Mouse (Mus musculus): ENCODE data around the gene Srsf6. TPM values are rescaled to one million over a fixed set of nuclear protein-coding genes. Genes with fewer than 3 reads are reported as not detected.

Srsf6 gene
- polyA plus RNA-seq, 1 experiment from 2014 or later: 243 TPM

GRCm38 (mm10) chr2:162927918-162928585 lies 3.3 kb upstream of the Srsf6 start:
- Histone ChIP-seq H3K4me3 (ENCODE audit: low read length) (no peak overlapping the region), H3K9me3 (ENCODE audit: control insufficient read depth, low read length) (no peaks in the 10 kb centered on the region), H3K27ac (ENCODE audit: low read depth, low read length) (no peak overlapping the region), H3K4me1 (ENCODE audit: control insufficient read depth, insufficient read depth, low read length) (peaks cover 9% of the 10 kb centered on the region), H3K4me2 (replicated peaks; ENCODE audit: low read depth, low read length) (no peak overlapping the region), H3K9ac (ENCODE audit: low read depth, low read length) (no peak overlapping the region), H3K36me3 (ENCODE audit: control insufficient read depth, insufficient read depth, low read length) (peaks cover 5% of the 10 kb centered on the region), H3K27me3 (ENCODE audit: control insufficient read depth, insufficient read depth, low read length) (peaks cover 3% of the 10 kb centered on the region; the same call in 1 of the 2 replicates)
- 74% methylated on average over 3 of the region's 3 CpGs for WGBS
- ATAC-seq (ENCODE audit: low FRiP score, low TSS enrichment): no peak

DNA sequence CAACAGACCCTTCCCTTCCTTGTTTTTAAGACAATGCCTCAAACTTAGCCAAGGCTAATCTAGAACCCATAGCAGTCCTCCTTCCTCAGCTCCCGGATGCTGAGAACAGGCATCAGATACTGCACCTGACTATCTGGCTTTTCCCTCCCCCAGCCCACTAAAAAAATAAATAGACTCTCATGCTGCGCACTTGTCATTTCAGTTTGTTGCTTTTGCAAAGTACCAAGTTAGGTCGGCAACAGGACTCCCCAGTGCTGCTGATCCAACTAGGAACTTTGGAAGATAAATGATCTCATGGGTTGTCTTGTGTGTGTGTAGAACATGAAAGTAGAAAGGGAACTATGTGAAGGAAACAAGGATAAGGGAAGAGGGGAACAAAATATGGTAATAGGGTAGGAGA lies 1.6 kb upstream of the Srsf6 start:
- ATAC-seq (ENCODE audit: low FRiP score, low TSS enrichment): no peak
- 43% methylated on average over 3 of the region's 3 CpGs for WGBS
- H3K4me2 ChIP-seq (replicated peaks; ENCODE audit: low read depth, low read length): no peak overlapping the region

DNA sequence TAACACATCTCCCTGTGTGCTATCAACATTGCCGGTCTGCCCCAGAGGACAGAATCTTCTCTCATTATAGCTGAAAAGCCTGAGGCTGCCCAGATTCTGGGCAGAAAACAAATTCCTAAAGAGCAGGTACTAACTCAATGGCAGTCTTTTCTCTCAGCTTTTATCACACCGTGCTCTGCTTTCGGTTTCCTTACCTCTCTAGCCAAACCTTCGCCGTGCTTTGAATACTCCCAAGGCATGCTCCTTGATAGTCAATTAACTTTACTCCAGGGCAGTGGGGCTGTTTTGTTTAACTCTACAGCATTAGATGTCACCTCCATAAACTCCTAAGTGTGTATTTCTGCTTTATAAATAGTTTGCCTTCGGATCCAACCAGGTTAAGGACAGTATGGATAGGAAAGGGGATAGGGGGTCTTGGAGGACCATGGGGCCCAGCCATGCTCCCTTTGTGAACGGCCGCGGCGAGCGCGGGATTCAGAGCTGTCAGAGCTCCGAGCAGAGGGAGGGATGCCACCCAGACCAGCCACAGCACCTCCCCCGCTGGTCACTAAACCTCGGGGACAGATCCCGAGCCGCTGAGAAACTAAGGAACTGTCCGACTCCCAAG lies 709 bp upstream of the Srsf6 start:
- peaks cover 3% of the 10 kb centered on the region; the same call in 1 of the 2 replicates for H3K27me3 ChIP-seq (ENCODE audit: control insufficient read depth, insufficient read depth, low read length)
- H3K4me3 ChIP-seq (ENCODE audit: low read length): peak overlapping the region; percentile 98
- peaks cover 30% of the 10 kb centered on the region for H3K36me3 ChIP-seq (ENCODE audit: control insufficient read depth, insufficient read depth, low read length)
- peak overlapping the region; percentile 73 for H3K4me2 ChIP-seq (replicated peaks; ENCODE audit: low read depth, low read length)
- no peaks in the 10 kb centered on the region for H3K9me3 ChIP-seq (ENCODE audit: control insufficient read depth, low read length)
- H3K9ac ChIP-seq (ENCODE audit: low read depth, low read length): peak overlapping the region; percentile 100
- peak overlapping the region; percentile 98 for H3K27ac ChIP-seq (ENCODE audit: low read depth, low read length)
- no peak for ATAC-seq (ENCODE audit: low FRiP score, low TSS enrichment)
- H3K4me1 ChIP-seq (ENCODE audit: control insufficient read depth, insufficient read depth, low read length): peaks cover 14% of the 10 kb centered on the region
- under 1% methylated on average over 18 of the region's 18 CpGs for WGBS

More for the DNA sequence above, 1.6 kb upstream of the Srsf6 start:
- Histone ChIP-seq H3K9ac (ENCODE audit: low read depth, low read length) (no peak overlapping the region), H3K4me3 (ENCODE audit: low read length) (no peak overlapping the region), H3K27me3 (ENCODE audit: control insufficient read depth, insufficient read depth, low read length) (peaks cover 3% of the 10 kb centered on the region; the same call in 1 of the 2 replicates), H3K36me3 (ENCODE audit: control insufficient read depth, insufficient read depth, low read length) (peaks cover 21% of the 10 kb centered on the region), H3K9me3 (ENCODE audit: control insufficient read depth, low read length) (no peaks in the 10 kb centered on the region), H3K4me1 (ENCODE audit: control insufficient read depth, insufficient read depth, low read length) (peaks cover 14% of the 10 kb centered on the region), H3K27ac (ENCODE audit: low read depth, low read length) (no peak overlapping the region)

- Histone ChIP-seq H3K4me2 (replicated peaks; ENCODE audit: low read depth, low read length) (peak overlapping the region; percentile 69), H3K27ac (ENCODE audit: low read depth, low read length) (peak overlapping the region; percentile 98), H3K9ac (ENCODE audit: low read depth, low read length) (peak overlapping the region; percentile 100), H3K4me3 (ENCODE audit: low read length) (peak overlapping the region; percentile 98), H3K27me3 (ENCODE audit: control insufficient read depth, insufficient read depth, low read length) (peaks cover 3% of the 10 kb centered on the region; the same call in 1 of the 2 replicates), H3K9me3 (ENCODE audit: control insufficient read depth, low read length) (no peaks in the 10 kb centered on the region), H3K4me1 (ENCODE audit: control insufficient read depth, insufficient read depth, low read length) (peaks cover 14% of the 10 kb centered on the region), H3K36me3 (ENCODE audit: control insufficient read depth, insufficient read depth, low read length) (peaks cover 43% of the 10 kb centered on the region)
- WGBS: 0% methylated on average over 53 of the region's 103 CpGs
- peak; percentile 44 for ATAC-seq (ENCODE audit: low FRiP score, low TSS enrichment)
These were observed 634 bp downstream of the Srsf6 start for GRCm38 (mm10) chr2:162931674-162932650.

DNA sequence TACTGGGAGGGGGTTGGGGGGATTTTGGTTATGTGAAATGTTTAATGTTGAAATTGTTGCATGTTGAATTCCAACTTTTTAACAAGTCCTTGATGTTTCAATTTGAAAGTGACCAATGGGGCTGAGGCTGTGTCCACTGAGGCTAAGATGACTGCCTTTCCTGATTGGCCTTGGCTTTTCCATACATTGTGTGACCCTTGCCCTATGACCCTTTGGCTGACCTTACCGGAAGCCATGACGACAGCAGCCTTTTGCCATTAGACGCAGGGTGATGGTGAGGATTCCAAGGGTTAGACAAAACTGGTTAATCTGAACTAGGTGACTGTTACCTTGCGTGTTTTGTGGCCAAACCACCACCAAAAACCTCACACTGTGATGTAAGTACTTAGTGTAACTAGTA lies 1.4 kb downstream of the Srsf6 start:
- ATAC-seq (ENCODE audit: low FRiP score, low TSS enrichment): no peak
- Histone ChIP-seq H3K9me3 (ENCODE audit: control insufficient read depth, low read length) (no peaks in the 10 kb centered on the region), H3K4me3 (ENCODE audit: low read length) (peak overlapping the region; percentile 98), H3K4me2 (replicated peaks; ENCODE audit: low read depth, low read length) (peak overlapping the region; percentile 69), H3K4me1 (ENCODE audit: control insufficient read depth, insufficient read depth, low read length) (peaks cover 14% of the 10 kb centered on the region), H3K36me3 (ENCODE audit: control insufficient read depth, insufficient read depth, low read length) (peaks cover 49% of the 10 kb centered on the region), H3K9ac (ENCODE audit: low read depth, low read length) (peak overlapping the region; percentile 100; the same call in 1 of the 2 replicates), H3K27me3 (ENCODE audit: control insufficient read depth, insufficient read depth, low read length) (peaks cover 3% of the 10 kb centered on the region; the same call in 1 of the 2 replicates), H3K27ac (ENCODE audit: low read depth, low read length) (no peak overlapping the region)
- 41% methylated on average over 4 of the region's 4 CpGs for WGBS

GRCm38 (mm10) chr2:162934421-162934820 lies 3.1 kb downstream of the Srsf6 start:
- Histone ChIP-seq H3K4me1 (ENCODE audit: control insufficient read depth, insufficient read depth, low read length) (peaks cover 13% of the 10 kb centered on the region), H3K27me3 (ENCODE audit: control insufficient read depth, insufficient read depth, low read length) (0 out of 2 replicates have a peak, but pooled peaks cover under 1% of the 10 kb centered on the region), H3K9ac (ENCODE audit: low read depth, low read length) (no peak overlapping the region), H3K27ac (ENCODE audit: low read depth, low read length) (no peak overlapping the region), H3K9me3 (ENCODE audit: control insufficient read depth, low read length) (no peaks in the 10 kb centered on the region), H3K4me3 (ENCODE audit: low read length) (no peak overlapping the region), H3K36me3 (ENCODE audit: control insufficient read depth, insufficient read depth, low read length) (peaks cover 66% of the 10 kb centered on the region), H3K4me2 (replicated peaks; ENCODE audit: low read depth, low read length) (no peak overlapping the region)
- ATAC-seq (ENCODE audit: low FRiP score, low TSS enrichment): no peak
- WGBS: 95% methylated on average over 19 of the region's 19 CpGs

DNA sequence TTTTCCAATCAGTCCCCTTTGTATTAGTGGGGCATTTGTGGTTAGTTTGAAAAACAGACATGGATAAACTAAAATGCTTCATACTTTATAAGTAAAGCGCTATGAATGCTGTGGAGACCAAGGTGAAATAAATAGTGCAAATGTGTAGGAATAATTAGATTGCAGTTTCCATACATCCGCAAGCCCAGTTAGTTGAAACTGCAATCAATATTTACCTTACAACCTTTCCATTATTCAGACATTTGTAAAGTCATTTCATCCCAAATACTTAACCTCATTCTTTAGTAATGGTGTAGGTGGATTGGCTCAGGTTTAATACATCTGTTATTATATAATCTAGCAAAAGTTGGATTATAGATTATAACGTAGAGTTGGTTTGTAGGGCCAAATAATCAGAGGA lies 4.4 kb downstream of the Srsf6 start:
- Histone ChIP-seq H3K27me3 (ENCODE audit: control insufficient read depth, insufficient read depth, low read length) (no peaks in the 10 kb centered on the region), H3K9ac (ENCODE audit: low read depth, low read length) (no peak overlapping the region), H3K27ac (ENCODE audit: low read depth, low read length) (no peak overlapping the region), H3K9me3 (ENCODE audit: control insufficient read depth, low read length) (no peaks in the 10 kb centered on the region), H3K4me1 (ENCODE audit: control insufficient read depth, insufficient read depth, low read length) (peaks cover 11% of the 10 kb centered on the region), H3K36me3 (ENCODE audit: control insufficient read depth, insufficient read depth, low read length) (peaks cover 79% of the 10 kb centered on the region), H3K4me2 (replicated peaks; ENCODE audit: low read depth, low read length) (no peak overlapping the region), H3K4me3 (ENCODE audit: low read length) (no peak overlapping the region)
- ATAC-seq (ENCODE audit: low FRiP score, low TSS enrichment): no peak
- 97% methylated on average over 3 of the region's 3 CpGs for WGBS

GRCm38 (mm10) chr2:162939562-162939961 lies 8.2 kb downstream of the Srsf6 start:
- no peaks in the 10 kb centered on the region for H3K4me1 ChIP-seq (ENCODE audit: control insufficient read depth, insufficient read depth, low read length)
- H3K27ac ChIP-seq (ENCODE audit: low read depth, low read length): no peak overlapping the region
- no peaks in the 10 kb centered on the region for H3K9me3 ChIP-seq (ENCODE audit: control insufficient read depth, low read length)
- no peak overlapping the region for H3K4me2 ChIP-seq (replicated peaks; ENCODE audit: low read depth, low read length)
- no peak for ATAC-seq (ENCODE audit: low FRiP score, low TSS enrichment)
- no peak overlapping the region for H3K9ac ChIP-seq (ENCODE audit: low read depth, low read length)
- WGBS: 84% methylated on average over 1 of the region's 1 CpGs
- peaks cover 4% of the 10 kb centered on the region; the same call in 1 of the 2 replicates for H3K27me3 ChIP-seq (ENCODE audit: control insufficient read depth, insufficient read depth, low read length)
- no peak overlapping the region for H3K4me3 ChIP-seq (ENCODE audit: low read length)
- H3K36me3 ChIP-seq (ENCODE audit: control insufficient read depth, insufficient read depth, low read length): peaks cover 60% of the 10 kb centered on the region

Data from kidney, embryonic 14.5 days (tissue).